Mouse (Mus musculus) retina, postnatal 7 days (tissue): ENCODE measurements around the gene Ankrd63.

Source experiments
- DNase-seq: peaks from one replicate; pipeline ENCODE4 v3.0.0-alpha.2; 2012; ENCODE audit warnings: low read depth, low spot score

The Ankrd63 gene

DNA sequence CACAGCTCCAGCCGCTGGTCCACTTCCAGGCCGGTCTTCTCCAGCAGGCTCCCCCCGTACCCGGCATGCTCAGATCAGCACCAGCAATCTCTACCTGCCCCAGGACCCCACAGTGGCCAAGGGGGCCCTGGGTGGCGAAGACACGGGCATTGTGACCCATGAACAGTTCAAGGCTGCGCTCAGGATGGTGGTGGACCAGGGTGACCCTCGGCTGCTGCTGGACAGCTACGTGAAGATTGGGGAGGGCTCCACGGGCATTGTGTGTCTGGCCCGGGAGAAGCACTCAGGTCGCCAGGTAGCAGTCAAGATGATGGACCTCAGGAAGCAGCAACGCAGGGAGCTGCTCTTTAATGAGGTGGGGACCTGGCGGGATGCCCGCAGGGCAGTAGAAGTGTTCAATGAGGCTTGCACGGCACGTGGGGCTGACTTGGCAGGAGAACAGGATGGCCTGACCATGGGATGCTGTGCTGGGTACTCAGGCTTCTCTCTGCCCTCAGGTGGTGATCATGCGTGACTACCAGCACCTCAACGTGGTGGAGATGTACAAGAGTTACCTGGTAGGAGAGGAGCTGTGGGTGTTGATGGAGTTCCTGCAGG, 10.3 kb downstream of the Ankrd63 start:
- DNase-seq = no peak

DNA sequence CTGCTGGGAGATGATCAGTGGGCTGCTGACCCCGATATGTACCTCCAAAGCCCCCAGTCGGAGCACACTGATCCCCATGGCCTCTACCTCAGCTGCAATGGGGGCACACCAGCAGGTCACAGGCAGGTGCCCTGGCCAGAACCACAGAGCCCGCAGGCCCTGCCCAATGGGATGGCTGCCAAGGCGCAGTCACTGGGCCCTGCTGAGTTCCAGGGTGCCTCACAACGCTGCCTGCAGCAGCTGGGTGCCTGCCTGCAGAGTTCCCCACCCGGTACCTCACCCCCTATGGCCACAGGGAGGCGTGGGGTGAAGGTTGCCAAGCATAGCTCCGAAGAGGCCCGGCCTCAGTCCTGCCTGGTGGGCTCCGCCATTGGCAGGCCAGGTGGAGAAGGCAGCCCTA, 13.9 kb downstream of the Ankrd63 start:
- no peak for DNase-seq

DNA sequence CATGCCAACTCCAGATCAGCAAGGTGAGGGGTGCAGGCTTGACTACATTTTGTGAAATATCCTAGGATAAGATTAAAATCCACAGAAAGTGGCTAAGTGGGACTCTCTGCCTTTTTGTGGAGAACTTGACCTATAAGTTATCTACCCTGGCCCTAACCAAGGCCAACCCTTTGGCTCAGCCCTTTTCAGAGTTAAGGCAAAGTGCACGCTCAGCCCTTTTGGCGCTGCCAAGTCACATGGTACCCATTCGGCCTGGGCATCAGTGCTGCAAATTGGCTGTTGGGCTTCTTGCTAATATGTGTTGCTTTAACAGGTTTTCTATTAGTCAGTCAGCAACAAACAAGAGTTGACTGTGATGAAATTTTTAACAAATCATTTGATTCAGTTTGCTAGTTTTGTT, 16.0 kb downstream of the Ankrd63 start:
- no peak for DNase-seq

DNA sequence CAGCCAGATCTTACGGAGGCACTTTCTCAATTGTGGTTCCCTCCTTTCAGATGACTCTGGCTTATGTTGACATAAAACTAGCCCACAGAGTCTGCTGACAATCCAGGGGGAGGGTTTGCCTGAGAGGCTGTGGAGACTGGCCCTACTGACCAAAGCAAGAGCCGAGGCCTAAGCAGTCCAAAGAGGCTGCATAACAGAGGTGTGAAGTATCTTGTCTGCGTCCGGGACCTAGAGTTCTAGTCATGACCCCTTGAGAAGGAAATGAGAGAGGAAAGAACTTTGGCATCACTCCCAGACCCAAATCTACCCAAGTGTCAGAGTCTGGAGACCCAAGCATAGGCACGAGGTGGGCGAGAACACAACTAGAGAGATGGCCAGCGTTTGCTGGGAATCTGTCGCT, 17.1 kb downstream of the Ankrd63 start:
- no peak for DNase-seq

DNA sequence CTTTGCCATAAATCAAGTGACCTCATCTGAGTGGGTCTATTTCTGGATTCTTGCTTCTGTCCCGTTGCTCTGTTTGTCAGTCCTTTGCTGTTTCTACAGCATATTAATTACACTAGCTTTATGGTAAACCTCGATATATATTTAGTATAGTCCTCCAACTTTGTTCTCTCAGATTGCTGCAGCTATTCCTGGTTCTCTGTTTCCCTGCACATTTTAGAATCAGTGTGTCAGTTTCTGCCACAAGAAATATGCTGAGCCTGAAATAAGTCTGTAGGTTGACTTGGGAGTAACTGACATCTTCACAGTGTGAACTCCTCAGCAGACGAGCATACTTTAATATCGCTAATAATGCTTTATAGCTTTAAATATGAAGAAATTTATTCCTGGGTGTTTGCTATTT, 18.7 kb downstream of the Ankrd63 start:
- no peak for DNase-seq

DNA sequence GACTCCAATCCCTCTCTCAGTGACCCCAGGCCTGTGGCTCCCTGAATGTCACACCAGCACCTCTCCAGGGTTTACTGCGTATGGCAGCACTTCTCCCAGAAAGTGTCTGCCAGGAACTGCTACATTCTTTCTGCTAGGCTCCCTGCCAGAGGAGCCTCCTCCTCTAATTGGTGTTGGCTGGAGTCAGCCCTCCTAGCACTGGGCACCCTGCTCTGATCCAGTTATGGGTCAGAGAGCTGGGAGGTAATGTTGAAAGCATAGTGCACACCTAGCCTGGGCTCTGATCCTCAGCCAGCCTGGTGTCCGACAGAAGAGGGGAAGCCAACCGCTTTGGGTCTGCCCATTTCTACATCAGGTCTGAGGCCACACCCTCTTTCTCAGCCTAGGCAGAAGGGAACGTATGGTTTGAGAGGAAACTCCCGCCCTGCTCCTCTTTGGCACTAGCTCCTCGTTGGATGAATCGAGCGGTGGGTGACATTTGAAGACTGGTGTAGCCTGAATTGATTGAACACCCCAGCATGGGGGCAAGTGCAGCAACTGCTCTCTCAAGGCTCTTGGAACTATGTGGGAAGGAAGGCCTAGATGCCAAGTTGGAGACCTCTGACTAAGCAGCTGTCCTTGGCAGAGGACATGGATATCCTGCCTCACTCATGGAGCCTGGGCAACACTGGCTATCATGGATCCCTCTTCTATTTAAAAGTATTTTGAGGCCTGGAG, 21.1 kb downstream of the Ankrd63 start:
- no peak for DNase-seq

DNA sequence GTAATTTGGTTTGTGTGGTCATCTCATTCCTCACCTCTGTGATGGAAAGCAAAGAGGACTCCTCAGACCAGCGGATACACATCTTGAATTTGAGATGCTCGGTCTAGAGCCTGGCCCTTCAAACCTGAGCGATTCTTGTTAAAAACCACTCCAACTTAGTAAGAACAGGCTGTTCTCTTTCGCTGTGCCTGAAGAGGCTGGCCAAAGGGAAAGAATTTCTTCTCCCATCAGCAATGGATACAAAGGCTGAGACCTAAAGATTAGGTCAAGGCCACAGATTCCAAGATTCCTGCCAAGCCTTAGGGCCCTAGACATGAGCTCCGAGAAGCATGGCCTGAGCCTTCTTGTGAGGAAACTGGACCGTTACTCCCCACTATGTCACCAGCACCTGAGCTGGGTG, 22.8 kb downstream of the Ankrd63 start:
- DNase-seq = no peak

DNA sequence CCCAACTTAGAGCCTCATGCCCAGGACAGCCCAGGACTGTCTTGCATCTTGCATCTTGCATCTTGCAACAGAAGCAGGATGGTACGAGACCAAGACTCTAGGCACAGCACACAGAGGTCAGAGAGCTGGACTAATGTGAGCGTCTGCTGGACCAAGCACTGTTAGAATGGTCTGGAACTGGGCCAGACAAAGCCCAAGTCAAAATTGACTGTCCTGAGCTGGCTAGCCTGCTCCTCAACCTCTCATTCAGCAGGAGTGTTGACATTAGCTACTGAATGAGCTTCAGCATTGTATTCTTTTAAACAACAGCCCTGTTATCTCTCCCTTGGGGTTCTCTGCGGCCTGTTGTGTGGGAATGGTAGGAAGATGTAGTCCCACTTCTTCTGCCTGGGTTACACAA, 24.2 kb downstream of the Ankrd63 start:
- DNase-seq = no peak

DNA sequence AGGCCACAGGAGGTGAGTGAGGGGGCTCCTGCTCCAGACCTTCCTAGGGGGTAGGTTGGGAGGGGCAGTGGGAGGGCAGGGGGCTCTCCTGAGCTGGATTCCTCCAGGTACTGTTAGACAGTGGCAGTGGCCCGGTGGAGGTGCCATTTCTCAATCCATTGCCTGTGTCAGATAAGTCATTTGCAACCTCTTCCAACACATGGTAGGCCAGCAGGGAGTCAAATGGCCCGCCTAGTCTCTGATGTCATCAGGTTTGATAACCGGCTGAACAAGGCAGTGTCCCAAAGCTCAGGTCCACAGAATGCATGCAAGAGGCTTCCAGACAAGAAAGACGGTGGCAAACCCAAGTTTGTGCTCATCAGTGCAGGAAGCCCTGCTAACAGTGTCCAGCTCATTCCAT, 25.9 kb downstream of the Ankrd63 start:
- DNase-seq = no peak

DNA sequence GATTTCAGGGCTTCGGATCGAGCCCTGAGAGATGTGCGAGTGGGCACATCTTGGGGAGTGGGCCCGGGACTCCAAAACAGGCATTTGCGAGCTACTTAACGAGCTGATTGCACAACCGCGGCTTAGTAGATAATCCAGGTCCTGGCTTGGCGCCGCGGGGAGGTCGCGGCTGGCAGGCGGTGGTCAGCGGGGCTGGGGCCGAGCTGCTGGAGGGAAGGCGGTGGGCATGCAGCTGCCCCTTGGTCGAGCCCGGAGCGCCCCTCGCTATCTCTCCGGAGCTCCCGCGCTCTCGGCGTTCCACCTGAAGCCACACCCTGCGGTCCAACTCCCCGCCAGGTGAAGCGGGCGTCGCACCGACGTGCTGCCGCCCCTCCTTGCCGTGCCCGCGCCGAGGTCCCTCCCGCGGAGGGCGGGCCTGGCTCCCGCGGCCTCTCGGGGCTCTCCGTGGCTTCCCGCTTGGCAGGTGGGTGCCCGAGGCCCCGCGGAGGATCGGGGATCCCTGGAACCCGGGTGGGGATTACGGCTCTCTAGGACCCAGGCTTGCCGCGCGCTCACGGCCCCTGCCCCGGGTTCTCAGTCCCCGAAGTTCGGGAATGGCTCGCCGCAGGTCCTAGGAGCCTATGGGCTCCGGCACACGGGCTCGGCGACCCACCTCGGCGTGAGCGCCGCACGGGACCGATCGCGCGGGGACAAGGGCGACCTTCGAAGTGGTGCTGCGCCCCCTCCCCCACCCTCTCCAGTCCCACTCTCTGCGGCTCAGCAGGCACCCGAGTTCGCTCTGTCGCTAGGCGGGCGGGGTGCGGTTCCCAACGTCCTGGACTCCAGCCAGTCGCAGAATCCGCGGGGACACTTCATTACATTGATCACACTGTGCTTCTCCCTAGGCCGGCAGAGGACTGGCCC, 26.7 kb downstream of the Ankrd63 start:
- DNase-seq = no peak

DNA sequence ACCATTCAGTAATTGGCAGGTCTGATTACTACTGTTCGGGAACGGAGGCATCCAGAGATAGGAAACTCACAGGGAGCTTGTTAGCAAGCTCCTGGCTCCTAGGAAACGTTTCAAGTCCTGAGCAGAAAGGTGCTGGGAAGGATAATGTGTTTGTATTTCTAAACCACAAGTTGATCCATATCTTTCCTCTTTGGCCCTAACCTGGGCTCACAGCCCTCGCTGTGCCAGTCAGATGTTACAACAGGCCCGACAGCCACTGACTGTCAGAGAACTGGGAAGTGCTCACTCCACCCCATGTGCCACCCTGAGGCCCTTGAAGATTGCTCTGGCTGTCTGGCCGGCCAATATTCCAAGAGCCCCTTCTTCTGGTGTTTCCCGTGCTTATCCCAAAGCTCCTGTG, 29.3 kb downstream of the Ankrd63 start:
- no peak for DNase-seq

DNA sequence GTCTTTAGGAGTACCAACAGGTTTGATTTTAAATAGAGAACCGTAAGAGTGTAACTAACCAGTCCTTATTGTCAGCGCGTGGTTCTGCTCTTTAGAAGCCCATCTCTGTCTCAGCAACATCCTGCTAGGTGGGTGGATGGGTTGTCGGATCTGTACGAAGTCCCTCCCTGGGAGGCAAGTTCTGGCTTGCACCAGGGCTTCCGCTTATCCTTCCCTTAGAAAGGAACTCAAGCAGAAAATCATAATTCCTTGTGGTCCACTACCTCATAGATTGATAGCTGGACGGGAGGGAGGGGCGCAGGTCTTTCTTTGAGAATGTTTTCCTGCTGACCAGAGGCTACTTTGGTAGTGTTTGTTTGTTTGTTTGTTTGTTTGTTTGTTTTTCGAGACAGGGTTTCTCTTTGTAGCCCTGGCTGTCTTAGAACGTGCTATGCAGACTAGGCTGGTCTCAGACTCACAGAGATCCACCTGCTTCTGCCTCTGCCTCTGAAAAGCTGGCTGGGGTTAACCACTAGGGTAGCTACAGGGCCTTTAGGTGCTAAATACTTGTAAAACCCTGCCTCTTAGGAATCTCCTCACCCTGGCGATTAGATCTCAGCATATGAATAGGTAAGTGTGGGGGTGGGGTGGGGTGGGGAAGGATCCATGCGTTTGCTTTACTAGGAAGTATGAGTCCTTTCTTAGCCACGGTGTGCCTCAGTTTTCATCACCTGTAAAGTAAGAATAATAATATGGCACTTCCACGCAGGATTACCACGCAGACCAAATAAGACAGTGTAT, 29.9 kb downstream of the Ankrd63 start:
- DNase-seq = no peak

DNA sequence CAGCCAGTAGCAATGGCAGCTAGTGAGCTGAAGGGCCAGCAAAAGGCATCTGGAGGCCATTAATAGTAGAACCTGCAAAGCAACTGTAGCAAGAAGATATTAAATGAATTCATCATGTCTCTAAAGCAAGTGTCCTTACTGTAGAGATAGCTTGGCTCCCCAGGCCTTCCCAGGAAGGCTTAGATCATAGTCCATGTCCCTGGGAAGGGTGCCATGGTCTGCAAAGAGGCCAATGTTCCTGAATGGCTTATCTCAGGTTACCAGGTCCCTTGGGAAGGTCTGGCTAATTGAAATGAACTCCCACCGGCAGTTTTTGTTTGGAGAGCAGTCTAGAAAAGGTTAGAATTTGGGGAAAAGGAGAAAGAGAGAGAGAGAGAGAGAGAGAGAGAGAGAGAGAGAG, 32.0 kb downstream of the Ankrd63 start:
- no peak for DNase-seq

DNA sequence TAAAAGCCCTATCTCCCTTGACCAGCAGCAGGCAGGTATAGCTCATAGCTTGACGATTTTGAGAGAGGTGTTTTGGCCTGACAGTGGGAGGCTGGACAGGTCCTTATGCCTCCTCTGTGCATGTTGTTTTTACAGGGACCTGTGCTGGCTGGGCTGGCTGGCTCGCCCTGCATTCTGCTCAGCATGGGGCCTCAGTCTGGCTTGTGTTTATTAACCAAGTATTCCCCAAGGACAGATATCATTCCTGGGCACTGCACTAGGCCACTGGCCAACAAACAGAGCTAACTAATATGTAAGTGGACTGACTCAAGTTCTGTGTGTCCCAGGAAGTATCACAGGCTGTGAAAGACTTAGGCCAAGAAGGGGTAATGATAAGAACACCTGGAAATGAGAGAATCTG, 34.0 kb downstream of the Ankrd63 start:
- no peak for DNase-seq

DNA sequence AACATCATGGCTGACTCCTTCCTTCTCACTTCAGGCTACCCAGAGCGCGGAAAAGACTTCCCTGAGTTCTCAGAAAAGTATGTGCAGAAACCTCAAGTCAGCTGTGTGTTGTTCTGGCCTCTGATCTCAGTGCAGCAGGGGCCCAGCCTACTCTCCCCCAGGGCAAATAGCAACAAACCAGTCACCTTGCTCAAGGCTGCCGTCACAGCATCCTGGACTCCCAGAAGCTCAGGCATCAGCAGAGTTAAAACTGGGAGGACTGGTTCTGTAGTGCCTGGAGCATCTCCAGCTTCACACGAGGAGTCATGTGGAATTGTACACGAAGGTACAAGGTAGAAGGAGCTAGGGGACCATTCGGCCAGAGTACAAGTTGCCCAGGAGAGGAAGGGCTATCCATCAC, 34.5 kb downstream of the Ankrd63 start:
- no peak for DNase-seq

DNA sequence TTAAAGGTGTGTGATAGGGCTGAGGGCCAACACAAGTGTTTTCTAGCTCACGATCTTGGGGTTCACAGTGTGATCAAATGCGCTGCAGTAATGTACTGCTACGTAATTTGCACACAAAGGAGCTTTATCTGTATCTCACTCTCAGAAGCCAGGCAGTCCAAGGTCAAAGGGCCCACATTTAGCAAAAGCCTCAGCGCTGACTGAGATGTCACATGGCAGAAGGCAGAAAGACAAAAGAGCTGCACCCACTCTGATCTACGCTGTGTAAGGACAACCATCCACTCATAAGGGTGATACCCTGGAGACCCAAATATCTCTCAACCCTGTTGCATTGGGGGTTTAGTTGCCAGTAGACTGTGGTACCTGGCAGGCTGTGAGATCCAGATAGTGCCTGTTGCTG, 36.6 kb downstream of the Ankrd63 start:
- no peak for DNase-seq

DNA sequence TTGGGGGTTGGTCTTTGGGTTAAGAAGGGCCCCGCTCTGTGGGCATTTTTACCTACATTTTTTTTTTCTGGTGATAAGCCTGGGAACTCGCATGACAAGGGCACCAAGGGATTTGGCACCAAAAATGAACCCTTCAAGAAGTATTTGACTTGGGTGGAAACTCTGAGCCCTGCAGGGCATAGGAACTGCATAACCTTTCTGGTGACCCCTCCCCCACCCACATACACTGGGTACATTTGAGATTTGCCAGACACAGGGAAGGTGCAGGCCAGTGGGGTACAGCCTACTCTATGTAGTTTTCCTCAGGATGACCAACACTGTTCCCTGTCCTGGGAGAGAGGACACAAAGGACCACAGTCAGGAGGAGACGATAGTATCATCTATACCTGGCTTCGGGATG, 38.1 kb downstream of the Ankrd63 start:
- DNase-seq = no peak

DNA sequence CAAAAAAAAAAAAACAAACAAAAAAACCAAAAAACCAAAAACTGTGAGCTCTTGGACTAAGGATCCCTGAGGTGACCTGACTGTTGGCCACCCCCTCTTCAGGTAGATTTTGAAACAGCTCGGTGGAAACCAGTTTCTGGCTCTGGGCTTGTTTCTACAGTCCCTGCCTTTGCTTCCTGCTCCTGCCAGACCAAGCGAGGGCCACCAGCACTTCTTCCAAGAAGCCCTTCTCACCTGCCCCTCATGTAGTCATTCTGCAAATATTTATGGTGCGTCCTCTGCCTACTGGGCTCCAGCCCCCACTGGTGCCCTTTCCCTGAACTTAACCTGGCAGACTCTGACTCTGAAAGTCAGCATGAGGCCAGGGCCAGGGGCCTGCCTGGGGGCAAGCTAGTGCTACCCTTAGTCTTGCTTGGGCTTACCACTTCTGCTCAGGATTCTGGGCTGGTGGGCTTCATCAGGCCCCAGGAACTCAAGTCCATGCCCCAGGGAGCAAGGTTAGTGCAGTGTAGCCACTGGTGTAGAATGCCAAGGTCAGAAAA, 38.7 kb downstream of the Ankrd63 start:
- no peak for DNase-seq

DNA sequence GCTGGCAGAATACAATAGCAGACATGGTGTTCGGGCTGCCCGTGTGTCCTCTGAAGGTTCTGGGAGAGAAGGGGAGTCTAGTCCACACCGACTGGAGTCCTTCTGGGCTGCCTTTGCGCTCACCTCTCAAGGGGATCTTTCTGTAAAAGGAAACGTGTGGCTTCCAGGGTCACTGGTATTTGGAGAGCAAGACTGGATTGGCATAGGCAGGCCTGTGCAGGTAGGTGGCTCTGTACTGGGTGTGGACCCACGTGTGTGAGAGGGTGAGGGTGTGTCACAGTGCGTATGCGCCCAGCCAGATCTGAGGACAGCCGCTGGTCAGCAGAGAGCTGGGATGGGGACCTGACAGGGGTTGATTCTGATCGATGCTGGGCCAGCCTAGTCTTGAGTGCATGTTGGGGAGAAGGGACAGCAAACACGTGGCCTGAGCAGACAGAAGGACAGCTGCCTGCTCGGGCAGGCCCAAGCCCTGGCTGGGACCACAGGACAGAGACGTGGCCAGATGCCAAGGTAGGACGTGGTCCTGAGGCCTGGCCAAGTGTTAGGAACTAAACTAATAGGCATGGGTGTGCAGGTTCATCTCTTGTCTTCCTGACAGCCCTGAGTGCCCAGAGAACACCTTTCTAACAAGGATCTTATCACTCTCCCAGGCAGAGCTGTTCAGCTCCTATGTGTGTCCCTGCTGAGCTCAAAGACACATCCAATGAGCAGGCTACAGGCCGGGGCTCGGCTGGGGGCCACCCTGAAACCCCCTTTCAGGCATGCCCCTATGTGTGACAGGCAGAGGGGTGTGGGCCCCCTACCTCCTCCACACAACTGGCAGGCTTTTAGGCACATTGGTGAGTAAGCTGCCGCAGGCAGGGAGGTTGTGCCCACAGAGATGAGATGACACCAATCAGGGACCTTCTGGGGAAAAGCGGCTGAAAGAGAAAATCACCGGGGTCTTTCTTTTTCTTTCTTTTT, 39.7 kb downstream of the Ankrd63 start:
- no peak for DNase-seq
